Mouse (Mus musculus) inflammation-experienced regulatory T-cells, adult 16 weeks (primary cell): Measurements from ENCODE around the gene Gm38393. TPM values are rescaled to one million over a fixed set of nuclear protein-coding genes. Genes with fewer than 3 reads are reported as not detected.

ENCODE experiments used
- polyA plus RNA-seq: library from polyadenylated mRNA; unstranded; fragments of 100-300 nt; shearing (Covaris generic); gene quantifications from one replicate; pipeline ENCODE4 v1.2.1, GENCODE M21; 2017

Gm38393 gene
- 0.15 TPM for polyA plus RNA-seq

GRCm38 (mm10) chr7:60004606-60005330 lies at the start of gene Gm38393, which contains the start of gene Snurf:
Gm38393 (minus strand) TSS chr7:60005064.
Snurf (minus strand) TSS chr7:60005049.

Other genes starting within 250 kb of the Gm38393 start
- gene Snurf, start within 50 bp of the Gm38393 start, polyA plus RNA-seq, result not detected
- 1.2 TPM for gene Snrpn, start 135.2 kb upstream of the Gm38393 start, polyA plus RNA-seq